Mouse (Mus musculus) forebrain, embryonic 10.5 days (tissue): ENCODE results near the gene Spata2l. TPM values are rescaled to one million over a fixed set of nuclear protein-coding genes. Genes with fewer than 3 reads are reported as not detected.
A peak's percentile ranks its signal among the peaks of the same experiment; 100 is the strongest.

Source experiments
- DNase-seq: peaks from one replicate; pipeline ENCODE4 v3.0.0-alpha.2; 2017; ENCODE audit warnings: low spot score; ENCODE audit errors: extremely low spot score
- H3K27ac ChIP-seq: fragments of 300-500 bp; sonication (generic); 2 replicates; pipeline ENCODE4 v1.5.1; 2016; ENCODE audit warnings: mild to moderate bottlenecking
- H3K27me3 ChIP-seq: fragments of 300-500 bp; sonication (generic); 2 replicates; pipeline ENCODE4 v1.6.1; 2016; ENCODE audit warnings: mild to moderate bottlenecking; ENCODE audit not compliant: poor library complexity, severe bottlenecking
- H3K36me3 ChIP-seq: fragments of 300-500 bp; sonication (generic); replicated peaks from 2 replicates; pipeline ENCODE4 v1.6.1; 2016; ENCODE audit warnings: mild to moderate bottlenecking, moderate library complexity
- H3K4me1 ChIP-seq: fragments of 300-500 bp; sonication (generic); 2 replicates; pipeline ENCODE4 v1.6.1; 2016
- H3K4me3 ChIP-seq: fragments of 300-500 bp; sonication (generic); 2 replicates; pipeline ENCODE4 v1.5.1; 2016; ENCODE audit warnings: mild to moderate bottlenecking, moderate library complexity
- H3K9me3 ChIP-seq: fragments of 300-500 bp; sonication (generic); 2 replicates; pipeline ENCODE4 v1.6.1; 2016; ENCODE audit warnings: mild to moderate bottlenecking, moderate library complexity
- WGBS: fragments of 180-500 bp; shearing (Covaris S2); methylation state at CpG from one replicate; pipeline ENCODE4 v1.1.7; 2016; 5-methylcytosine and 5-hydroxymethylcytosine counted together
- polyA plus RNA-seq: library from polyadenylated mRNA; unstranded; fragments of >200 nt; fragmentation: Nextera tagmentation; extraction: Ambion mirVana; gene quantifications from 2 replicates; pipeline ENCODE4 v1.2.1, GENCODE M21; 2016

Spata2l gene
- polyA plus RNA-seq, 1 experiment from 2014 or later: 1.4 TPM

DNA sequence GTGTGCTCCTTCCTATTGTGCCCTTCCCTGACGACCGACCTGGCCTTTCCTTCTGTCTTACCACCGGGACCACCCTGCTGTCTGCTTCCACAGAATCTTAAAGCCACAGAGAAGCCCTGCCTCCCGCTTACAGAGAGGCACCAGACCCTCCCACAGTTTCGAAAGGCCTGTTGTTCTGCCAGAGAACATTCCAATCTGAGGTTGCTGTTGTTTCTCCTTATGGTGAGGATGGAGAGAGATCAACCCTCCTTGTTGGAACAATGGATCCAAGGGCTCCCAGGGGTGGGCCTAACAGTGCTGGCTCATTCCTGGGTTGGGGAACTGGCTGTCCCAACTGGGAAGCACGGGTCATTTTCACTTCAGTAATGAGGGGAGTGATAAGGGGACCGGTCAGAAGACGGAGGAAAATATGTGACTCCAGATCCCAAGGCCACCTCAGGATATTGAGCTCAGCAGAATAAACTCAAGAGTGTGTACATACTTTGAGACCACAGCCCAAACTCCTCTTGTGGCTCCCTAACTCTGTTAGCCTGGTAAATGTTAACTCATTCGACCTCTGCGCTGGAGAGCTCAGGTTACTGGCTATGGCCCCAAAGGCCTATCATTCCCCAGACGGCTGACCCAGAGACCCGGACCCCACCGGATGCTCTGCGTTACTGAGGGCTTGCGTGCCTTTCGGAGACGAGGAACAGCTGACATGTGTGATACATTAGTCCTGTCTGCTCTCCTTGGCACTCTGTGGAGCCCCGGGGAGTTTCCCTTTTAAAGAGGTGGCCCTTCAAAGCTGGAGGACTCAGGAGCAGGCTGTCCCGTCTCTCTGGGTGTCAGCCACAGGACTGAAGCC, 50.2 kb downstream of the Spata2l start, which contains the start of gene Dpep1:
TSS of gene Dpep1 (plus strand) at position 677 of the 844 bp plus-strand sequence.
- Histone ChIP-seq H3K36me3 (no peaks in the 10 kb centered on the region), H3K27ac (peak within 1 kb of the TSS; percentile 79)
- 47% methylated on average over 19 of the region's 19 CpGs for WGBS

DNA sequence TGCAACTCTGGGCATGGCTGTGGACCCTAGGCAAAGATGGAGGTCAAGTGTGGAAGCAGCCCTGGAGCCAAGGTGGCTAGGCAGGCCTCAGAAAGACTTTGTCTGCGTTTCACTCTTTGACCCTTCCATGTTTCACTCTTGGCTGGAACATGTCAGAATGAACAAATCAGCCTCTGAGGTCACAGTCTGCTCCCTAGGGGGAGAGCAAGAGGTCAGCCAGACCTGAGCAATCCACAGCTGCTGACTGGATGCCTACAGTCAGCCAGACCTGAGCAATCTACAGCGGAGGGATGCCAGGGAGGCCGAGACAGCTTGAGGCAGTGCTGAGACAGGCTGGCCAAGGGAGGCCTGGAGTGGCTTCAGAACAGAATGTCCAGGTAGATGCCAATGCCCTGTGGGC, 54.6 kb downstream of the Spata2l start:
- DNase-seq: no peak
- no peaks in the 10 kb centered on the region for H3K27me3 ChIP-seq
- peaks cover 33% of the 10 kb centered on the region for H3K9me3 ChIP-seq
- H3K4me1 ChIP-seq: peaks cover 23% of the 10 kb centered on the region
- H3K27ac ChIP-seq: peak overlapping the region; percentile 48; the same call in 1 of the 2 replicates
- no peaks in the 10 kb centered on the region for H3K36me3 ChIP-seq
- no peak overlapping the region for H3K4me3 ChIP-seq
- WGBS: 68% methylated on average over 3 of the region's 3 CpGs

More for the DNA sequence above, 50.2 kb downstream of the Spata2l start, which contains the start of gene Dpep1:
- H3K4me1 ChIP-seq: peaks cover 52% of the 10 kb centered on the region
- peak within 1 kb of the TSS; percentile 23 for H3K4me3 ChIP-seq
- DNase-seq: peak; percentile 39
- H3K27me3 ChIP-seq: 0 out of 2 replicates have a peak, but pooled peaks cover 5% of the 10 kb centered on the region
- H3K9me3 ChIP-seq: no peaks in the 10 kb centered on the region

Other genes with a start within 250 kb of the Spata2l start
- 33.4 and 33.8 TPM in 2 replicates for gene Ankrd11, start 194.0 kb downstream of the Spata2l start, polyA plus RNA-seq
- 53.9 and 56.8 TPM in 2 replicates for gene Spg7, start 173.3 kb downstream of the Spata2l start, polyA plus RNA-seq
- 1,382 and 1,410 TPM in 2 replicates for gene Rpl13, start 133.9 kb downstream of the Spata2l start, polyA plus RNA-seq
- gene Cpne7, start 118.9 kb downstream of the Spata2l start, polyA plus RNA-seq: 0.94 and 1.3 TPM in 2 replicates
- 2.2 and 2.7 TPM in 2 replicates for gene Sult5a1, start 77.9 kb downstream of the Spata2l start, polyA plus RNA-seq
- gene Dpep1, start 50.0 kb downstream of the Spata2l start, polyA plus RNA-seq: 10.1 and 11.4 TPM in 2 replicates
- 137 and 144 TPM in 2 replicates for gene Chmp1a, start 23.5 kb downstream of the Spata2l start, polyA plus RNA-seq
- 5.2 and 5.8 TPM in 2 replicates for gene Spata33, start 23.4 kb downstream of the Spata2l start, polyA plus RNA-seq
- 36.8 and 40.3 TPM in 2 replicates for gene Cdk10, start 11.4 kb downstream of the Spata2l start, polyA plus RNA-seq
- 23.4 and 24.0 TPM in 2 replicates for gene Zfp276, start 18.0 kb upstream of the Spata2l start, polyA plus RNA-seq
- 21.2 and 23.5 TPM in 2 replicates for gene Vps9d1, start 18.1 kb upstream of the Spata2l start, polyA plus RNA-seq
- 49.6 and 52.3 TPM in 2 replicates for gene Fanca, start 82.3 kb upstream of the Spata2l start, polyA plus RNA-seq
- 6.5 and 6.9 TPM in 2 replicates for gene Spire2, start 96.5 kb upstream of the Spata2l start, polyA plus RNA-seq
- gene Tcf25, start 137.5 kb upstream of the Spata2l start, polyA plus RNA-seq: 146 and 151 TPM in 2 replicates
- gene Mc1r, start 170.9 kb upstream of the Spata2l start, polyA plus RNA-seq: 0.06 and 0.07 TPM in 2 replicates
- 205 and 261 TPM in 2 replicates for gene Tubb3, start 175.2 kb upstream of the Spata2l start, polyA plus RNA-seq
- gene Def8, start 187.3 kb upstream of the Spata2l start, polyA plus RNA-seq: 45.9 and 49.9 TPM in 2 replicates
- 68.8 and 69.7 TPM in 2 replicates for gene Afg3l1, start 241.7 kb upstream of the Spata2l start, polyA plus RNA-seq